Mouse (Mus musculus) MEL (cell line): ENCODE data around the gene Mafk. TPM values are rescaled to one million over a fixed set of nuclear protein-coding genes. Genes with fewer than 3 reads are reported as not detected.

Experiments
- DNase-seq: peaks from one replicate; pipeline ENCODE4 v3.0.0; 2011; ENCODE audit warnings: low read depth, low spot score
- H3K27ac ChIP-seq: 2 replicates; pipeline ENCODE4 v1.5.1; 2012; ENCODE audit warnings: low read depth, mild to moderate bottlenecking, control low read depth, low read length, moderate library complexity; ENCODE audit not compliant: control insufficient read depth
- H3K27me3 ChIP-seq, 2 experiments: fragments of 150-350 bp in 1 of 2; sonication (generic) in 1 of 2; 2 replicates each; pipeline ENCODE4 v1.6.1; 2012; ENCODE audit warnings: low read length in 2 of 2, mild to moderate bottlenecking in 2 of 2, improper control_type of control experiment in 1 of 2, moderate library complexity in 1 of 2; ENCODE audit not compliant: insufficient read depth in 2 of 2, control insufficient read depth in 1 of 2
- H3K36me3 ChIP-seq, 2 experiments: 2 replicates each; pipeline ENCODE4 v1.6.1; 2012 to 2014; ENCODE audit warnings: low read length in 2 of 2, improper control_type of control experiment in 1 of 2, inconsistent platforms in 1 of 2, mild to moderate bottlenecking in 1 of 2; ENCODE audit not compliant: insufficient read depth in 2 of 2, control insufficient read depth in 1 of 2
- H3K4me1 ChIP-seq, 2 experiments: fragments of 150-350 bp in 1 of 2; sonication (generic) in 1 of 2; 2 replicates each; pipeline ENCODE4 v1.6.1; 2012; ENCODE audit warnings: low read length in 2 of 2, improper control_type of control experiment in 1 of 2, mild to moderate bottlenecking in 1 of 2; ENCODE audit not compliant: insufficient read depth in 2 of 2, control insufficient read depth in 1 of 2
- H3K4me3 ChIP-seq, 2 experiments: fragments of 150-350 bp in 1 of 2; sonication (generic) in 1 of 2; 2 replicates each; pipeline ENCODE4 v1.5.1; 2012; ENCODE audit warnings: low read depth in 2 of 2, low read length in 2 of 2, mild to moderate bottlenecking in 2 of 2, moderate library complexity in 2 of 2, control low read depth in 1 of 2, improper control_type of control experiment in 1 of 2; ENCODE audit not compliant: control insufficient read depth in 1 of 2, insufficient read depth in 1 of 2
- H3K79me2 ChIP-seq: 2 replicates; pipeline ENCODE4 v1.6.1; 2012; ENCODE audit warnings: mild to moderate bottlenecking, low read length, moderate library complexity; ENCODE audit not compliant: control insufficient read depth, poor library complexity, insufficient read depth
- H3K9ac ChIP-seq: 2 replicates; pipeline ENCODE4 v1.6.1; 2012; ENCODE audit warnings: low read depth, mild to moderate bottlenecking, control low read depth, low read length, moderate library complexity; ENCODE audit not compliant: control insufficient read depth, poor library complexity, severe bottlenecking
- H3K9me3 ChIP-seq: fragments of 150-350 bp; sonication (generic); replicated peaks from 2 replicates; pipeline ENCODE4 v1.6.1; 2012; ENCODE audit warnings: mild to moderate bottlenecking, low read length, improper control_type of control experiment, moderate library complexity; ENCODE audit not compliant: insufficient read depth
- CHD1 ChIP-seq: IDR thresholded peaks from 2 replicates; pipeline ENCODE4 v1.6.1; 2012; ENCODE audit warnings: low read depth, mild to moderate bottlenecking, inconsistent platforms, low read length, improper control_type of control experiment
- CTCF ChIP-seq, 3 experiments: IDR thresholded peaks in 2 of 3; conservative IDR thresholded peaks in 1 of 3; 2 replicates each; pipeline ENCODE4 v1.5.1; 2011 to 2012; ENCODE audit warnings: low read length in 3 of 3, low read depth in 2 of 3, mild to moderate bottlenecking in 2 of 3, improper control_type of control experiment in 1 of 3, inconsistent platforms in 1 of 3, mixed read lengths in 1 of 3, moderate library complexity in 1 of 3; ENCODE audit not compliant: control insufficient read depth in 1 of 3, insufficient read depth in 1 of 3, poor library complexity in 1 of 3, severe bottlenecking in 1 of 3
- E2F4 ChIP-seq: IDR thresholded peaks from 2 replicates; pipeline ENCODE4 v1.6.1; 2011; ENCODE audit warnings: low read depth, low read length, improper control_type of control experiment, borderline replicate concordance
- EP300 ChIP-seq, 2 experiments: IDR thresholded peaks; 2 replicates each; pipeline ENCODE4 v1.6.1; 2011; ENCODE audit warnings: improper control_type of control experiment in 2 of 2, low read length in 2 of 2, low read depth in 1 of 2, mild to moderate bottlenecking in 1 of 2
- GATA1 ChIP-seq: IDR thresholded peaks from 2 replicates; pipeline ENCODE4 v1.6.1; 2011; ENCODE audit warnings: low read depth, low read length, improper control_type of control experiment
- HCFC1 ChIP-seq: IDR thresholded peaks from 2 replicates; pipeline ENCODE4 v1.6.1; 2012; ENCODE audit warnings: low read depth, mild to moderate bottlenecking, inconsistent platforms, low read length, improper control_type of control experiment, moderate library complexity
- JUND ChIP-seq: IDR thresholded peaks from 2 replicates; pipeline ENCODE4 v1.6.1; 2011; ENCODE audit warnings: low read depth, mild to moderate bottlenecking, improper control_type of control experiment, low read length
- KAT2A ChIP-seq: conservative IDR thresholded peaks from 2 replicates; pipeline ENCODE4 v1.6.1; 2012; ENCODE audit warnings: low read depth, low read length, improper control_type of control experiment, inconsistent platforms
- MAX ChIP-seq: IDR thresholded peaks from 2 replicates; pipeline ENCODE4 v1.6.1; 2011; ENCODE audit warnings: low read length, improper control_type of control experiment
- MXI1 ChIP-seq: IDR thresholded peaks from 2 replicates; pipeline ENCODE4 v1.6.1; 2011; ENCODE audit warnings: mild to moderate bottlenecking, low read depth, low read length, improper control_type of control experiment
- MYB ChIP-seq: IDR thresholded peaks from 2 replicates; pipeline ENCODE4 v1.6.1; 2011; ENCODE audit warnings: mild to moderate bottlenecking, low read depth, low read length, improper control_type of control experiment
- MYC ChIP-seq: IDR thresholded peaks from 2 replicates; pipeline ENCODE4 v1.6.1; 2011; ENCODE audit warnings: low read depth, mild to moderate bottlenecking, low read length, improper control_type of control experiment, moderate library complexity
- NELFE ChIP-seq: IDR thresholded peaks from 2 replicates; pipeline ENCODE4 v1.6.1; 2011; ENCODE audit warnings: low read depth, low read length, improper control_type of control experiment
- POLR2A ChIP-seq, 2 experiments: IDR thresholded peaks; 2 replicates each; pipeline ENCODE4 v1.6.1; 2011 to 2012; ENCODE audit warnings: low read length in 2 of 2, mild to moderate bottlenecking in 2 of 2, control low read depth in 1 of 2, improper control_type of control experiment in 1 of 2, low read depth in 1 of 2, moderate library complexity in 1 of 2; ENCODE audit not compliant: control insufficient read depth in 1 of 2, insufficient read depth in 1 of 2, poor library complexity in 1 of 2
- POLR2AphosphoS2 ChIP-seq: IDR thresholded peaks from 2 replicates; pipeline ENCODE4 v1.6.1; 2011; ENCODE audit warnings: low read length, improper control_type of control experiment
- POLR2AphosphoS5 ChIP-seq: IDR thresholded peaks from 2 replicates; pipeline ENCODE4 v1.6.1; 2012; ENCODE audit warnings: low read depth, borderline replicate concordance, mild to moderate bottlenecking, inconsistent platforms, low read length, moderate library complexity, mixed read lengths
- RAD21 ChIP-seq: IDR thresholded peaks from 2 replicates; pipeline ENCODE4 v1.6.1; 2011; ENCODE audit warnings: mild to moderate bottlenecking, low read depth, low read length, improper control_type of control experiment
- RCOR1 ChIP-seq: IDR thresholded peaks from 2 replicates; pipeline ENCODE4 v1.6.1; 2012; ENCODE audit warnings: low read depth, mild to moderate bottlenecking, inconsistent platforms, low read length, improper control_type of control experiment
- SIN3A ChIP-seq: IDR thresholded peaks from 2 replicates; pipeline ENCODE4 v1.6.1; 2012; ENCODE audit warnings: low read length, improper control_type of control experiment, inconsistent platforms
- SMC3 ChIP-seq: IDR thresholded peaks from 2 replicates; pipeline ENCODE4 v1.6.1; 2011; ENCODE audit warnings: low read depth, low read length, improper control_type of control experiment
- TAL1 ChIP-seq: IDR thresholded peaks from 2 replicates; pipeline ENCODE4 v1.6.1; 2012; ENCODE audit warnings: mild to moderate bottlenecking, inconsistent platforms, low read length, moderate library complexity, mixed read lengths
- TBP ChIP-seq: IDR thresholded peaks from 2 replicates; pipeline ENCODE4 v1.8.0; 2011; ENCODE audit warnings: low read depth, low read length, improper control_type of control experiment
- UBTF ChIP-seq: IDR thresholded peaks from 2 replicates; pipeline ENCODE4 v1.6.1; 2012; ENCODE audit warnings: low read depth, mild to moderate bottlenecking, inconsistent platforms, low read length, improper control_type of control experiment, moderate library complexity, borderline replicate concordance; ENCODE audit not compliant: insufficient read depth
- USF2 ChIP-seq, 2 experiments: IDR thresholded peaks; 2 replicates each; pipeline ENCODE4 v1.6.1; 2011 to 2012; ENCODE audit warnings: improper control_type of control experiment in 2 of 2, low read length in 2 of 2, borderline replicate concordance in 1 of 2, inconsistent platforms in 1 of 2, low read depth in 1 of 2, mild to moderate bottlenecking in 1 of 2; ENCODE audit not compliant: insufficient read depth in 1 of 2
- ZC3H11A ChIP-seq: IDR thresholded peaks from 2 replicates; pipeline ENCODE4 v1.6.1; 2012; ENCODE audit warnings: low read depth, mild to moderate bottlenecking, inconsistent platforms, low read length, improper control_type of control experiment
- ZKSCAN1 ChIP-seq: IDR thresholded peaks from 2 replicates; pipeline ENCODE4 v1.6.1; 2012; ENCODE audit warnings: low read depth, mild to moderate bottlenecking, inconsistent platforms, low read length, improper control_type of control experiment, moderate library complexity
- ZMIZ1 ChIP-seq: IDR thresholded peaks from 2 replicates; pipeline ENCODE4 v1.6.1; 2012; ENCODE audit warnings: low read depth, mild to moderate bottlenecking, inconsistent platforms, low read length, improper control_type of control experiment, moderate library complexity
- ZNF384 ChIP-seq: IDR thresholded peaks from 2 replicates; pipeline ENCODE4 v1.6.1; 2012; ENCODE audit warnings: low read depth, mild to moderate bottlenecking, inconsistent platforms, low read length, improper control_type of control experiment
- polyA plus RNA-seq, 2 experiments: library from polyadenylated mRNA; stranded (reverse) in 1 of 2; unstranded in 1 of 2; fragments of >175 nt in 1 of 2; fragments of >200 nt in 1 of 2; gene quantifications; 2 replicates each; pipeline versions ENCODE4 v1.2.1 to v1.2.4; 2012; ENCODE audit warnings: low replicate concordance in 2 of 2, low read depth in 1 of 2; ENCODE audit not compliant: insufficient read length in 2 of 2, insufficient read depth in 1 of 2, missing spikeins in 1 of 2
- total RNA-seq: library from RNA; depleted of rRNA; stranded (reverse); fragments of 300-350 nt; gene quantifications from 2 replicates; pipeline ENCODE4 v1.2.3, GENCODE M21; 2012

Mafk gene
- total and polyA plus RNA-seq, 3 experiments, result 56.5 to 62.1 TPM; not detected in 1

GRCm38 (mm10) chr5:139817292-139817691 lies 26.0 kb downstream of the Mafk start (continued):
- TF ChIP-seq USF2 (IDR thresholded peaks at IDR 0.05; ENCODE audit: borderline replicate concordance in 1 of 2, insufficient read depth in 1 of 2, low read depth in 1 of 2, low read length in 2 of 2) (no peak), HCFC1 (no peak), ZKSCAN1 (no peak), CHD1 (no peak), JUND (no peak), ZC3H11A (0 out of 2 replicates have a peak, but pooled peaks have one; percentile 14), EP300 (IDR thresholded peaks at IDR 0.05; ENCODE audit: low read depth in 1 of 2, low read length in 2 of 2) (no peak), CTCF (IDR thresholded peaks at IDR 0.05 in 2 of 3, conservative IDR thresholded peaks at IDR 0.05 in 1 of 3; ENCODE audit: control insufficient read depth in 1 of 3, insufficient read depth in 1 of 3, low read depth in 2 of 3, low read length in 3 of 3, poor library complexity in 1 of 3, severe bottlenecking in 1 of 3) (peak; percentile 74 to 89 (median 88)), MYB (no peak)

- peaks cover 0 to 14% of the 10 kb centered on the region in 2 experiments; a peak in 2 of 4 replicates for H3K36me3 ChIP-seq
- H3K9ac ChIP-seq, result 0 out of 2 replicates have a peak overlapping the region, but pooled peaks have one; percentile 6
- H3K27ac ChIP-seq, result peak overlapping the region; percentile 38
- no peak overlapping the region for H3K4me3 ChIP-seq
- no peaks in the 10 kb centered on the region for H3K9me3 ChIP-seq
- TF ChIP-seq GATA1 (0 out of 2 replicates have a peak, but pooled peaks have one; percentile 24), EP300 (IDR thresholded peaks at IDR 0.05; ENCODE audit: low read depth in 1 of 2, low read length in 2 of 2) (peak in 1 of 2 experiments; percentile 48; a peak in 2 of 4 replicates), TAL1 (peak; percentile 24; the same call in 1 of the 2 replicates), TBP (no peak)
- H3K27me3 ChIP-seq, result no peaks in the 10 kb centered on the region
- H3K4me1 ChIP-seq, result peaks cover 2 to 33% of the 10 kb centered on the region in 2 experiments; a peak in 3 of 4 replicates
- no peaks in the 10 kb centered on the region for H3K79me2 ChIP-seq
- peak; percentile 53 for DNase-seq
These were observed 26.7 kb downstream of the Mafk start for GRCm38 (mm10) chr5:139818056-139818455.

GRCm38 (mm10) chr5:139818801-139819200 lies 27.5 kb downstream of the Mafk start:
- no peak overlapping the region for H3K4me3 ChIP-seq

More at GRCm38 (mm10) chr5:139818801-139819200, 27.5 kb downstream of the Mafk start:
- Histone ChIP-seq H3K9ac (no peak overlapping the region), H3K79me2 (no peaks in the 10 kb centered on the region), H3K9me3 (no peaks in the 10 kb centered on the region), H3K4me1 (peaks cover 2 to 37% of the 10 kb centered on the region in 2 experiments; a peak in 3 of 4 replicates), H3K27me3 (no peaks in the 10 kb centered on the region), H3K36me3 (peaks cover 0 to 14% of the 10 kb centered on the region in 2 experiments; a peak in 3 of 4 replicates), H3K27ac (no peak overlapping the region)
- DNase-seq, result peak; percentile 80
- TF ChIP-seq POLR2AphosphoS5 (no peak), NELFE (no peak), POLR2AphosphoS2 (no peak), MAX (no peak), POLR2A (IDR thresholded peaks at IDR 0.05; ENCODE audit: control insufficient read depth in 1 of 2, insufficient read depth in 1 of 2, low read depth in 1 of 2, low read length in 2 of 2, poor library complexity in 1 of 2) (no peak), E2F4 (no peak), RCOR1 (no peak), MYB (no peak), RAD21 (peak; percentile 76), HCFC1 (no peak), ZC3H11A (peak; percentile 67), KAT2A (no peak), MYC (no peak), MXI1 (no peak), ZKSCAN1 (no peak), ZNF384 (no peak), UBTF (no peak), SIN3A (no peak), EP300 (IDR thresholded peaks at IDR 0.05; ENCODE audit: low read depth in 1 of 2, low read length in 2 of 2) (no peak), SMC3 (peak; percentile 75), ZMIZ1 (no peak), CTCF (IDR thresholded peaks at IDR 0.05 in 2 of 3, conservative IDR thresholded peaks at IDR 0.05 in 1 of 3; ENCODE audit: control insufficient read depth in 1 of 3, insufficient read depth in 1 of 3, low read depth in 2 of 3, low read length in 3 of 3, poor library complexity in 1 of 3, severe bottlenecking in 1 of 3) (peak; percentile 81 to 90 (median 86))
